Mouse (Mus musculus): ENCODE results near the gene Col5a2.

- TF ChIP-seq ZC3H11A (IDR thresholded peaks at IDR 0.05; ENCODE audit: borderline replicate concordance, low read depth, low read length), result peak; percentile 62; the same call in 1 of the 2 replicates
- no peak for TF ChIP-seq MAFK (IDR thresholded peaks at IDR 0.05; ENCODE audit: insufficient read depth, low read depth, low read length)
- no peak for TF ChIP-seq CHD2 (IDR thresholded peaks at IDR 0.05; ENCODE audit: low read depth, low read length)
These were observed 71.2 kb downstream of the Col5a2 start for GRCm38 (mm10) chr1:45431922-45432321.

Data from ES-E14 (cell line).